Mouse (Mus musculus): ENCODE measurements around the gene Rap1gap.
A peak's percentile ranks its signal among the peaks of the same experiment; 100 is the strongest.

Gene Rap1gap

GRCm38 (mm10) chr4:137744433-137744918 lies 80.0 kb downstream of the Rap1gap start:
- peak; percentile 38 for DNase-seq (ENCODE audit: low read depth, low spot score)

- no peak for DNase-seq (ENCODE audit: low read depth, low spot score)
Measured at GRCm38 (mm10) chr4:137747091-137747490, 82.6 kb downstream of the Rap1gap start.

- no peak for DNase-seq (ENCODE audit: low read depth, low spot score)
Measured at GRCm38 (mm10) chr4:137747590-137747989, 83.1 kb downstream of the Rap1gap start.

- no peak for DNase-seq (ENCODE audit: low read depth, low spot score)
Measured at GRCm38 (mm10) chr4:137748726-137749125, 84.2 kb downstream of the Rap1gap start.

GRCm38 (mm10) chr4:137749680-137750079 lies 85.2 kb downstream of the Rap1gap start:
- DNase-seq (ENCODE audit: low read depth, low spot score) = no peak

DNA sequence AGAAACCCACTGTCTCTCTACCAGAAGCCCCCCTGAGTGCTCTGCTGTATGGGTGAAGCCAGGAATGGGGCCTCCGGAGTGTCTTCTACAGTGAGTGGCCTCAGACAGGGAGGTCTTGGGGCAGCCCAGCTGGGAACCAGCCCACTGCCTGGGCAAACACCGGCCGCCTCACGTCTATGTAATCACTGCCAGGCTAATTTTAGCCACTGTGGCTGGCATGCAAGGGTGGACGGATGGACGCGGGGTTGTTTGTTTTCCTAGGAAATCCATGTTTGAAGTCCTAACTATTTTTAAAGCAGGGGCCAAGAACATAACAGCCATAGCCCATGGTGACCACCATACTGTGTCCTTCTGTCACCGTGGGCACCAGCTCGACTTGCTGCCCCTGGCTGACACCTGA lies 85.6 kb downstream of the Rap1gap start:
- no peak for DNase-seq (ENCODE audit: low read depth, low spot score)

GRCm38 (mm10) chr4:137751310-137751709 lies 86.8 kb downstream of the Rap1gap start:
- no peak for DNase-seq (ENCODE audit: low read depth, low spot score)

GRCm38 (mm10) chr4:137751717-137752116 lies 87.2 kb downstream of the Rap1gap start:
- no peak for DNase-seq (ENCODE audit: low read depth, low spot score)

- DNase-seq (ENCODE audit: low read depth, low spot score) = no peak
Measured at GRCm38 (mm10) chr4:137752471-137752870, 87.9 kb downstream of the Rap1gap start.

DNA sequence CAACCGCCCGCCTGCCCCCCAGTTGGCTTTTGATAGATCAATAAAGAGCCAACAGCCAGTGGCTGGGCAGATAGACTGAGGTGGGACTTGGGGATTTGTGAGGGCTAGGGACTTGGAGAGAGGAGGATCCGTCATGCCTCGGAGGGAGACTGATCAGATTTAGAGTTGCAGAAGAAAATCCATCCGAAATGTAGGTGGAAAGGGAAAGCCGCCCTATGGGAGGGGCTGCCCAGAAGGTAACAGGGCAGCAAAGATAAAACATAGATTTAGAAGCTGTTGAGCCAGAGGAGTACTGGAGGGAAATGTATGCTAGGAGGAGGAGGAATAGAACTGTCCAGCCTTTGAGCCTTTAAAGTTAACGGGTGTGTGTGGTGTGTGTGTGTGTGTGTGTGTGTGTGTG lies 88.7 kb downstream of the Rap1gap start:
- no peak for DNase-seq (ENCODE audit: low read depth, low spot score)

GRCm38 (mm10) chr4:137754446-137754845 lies 89.9 kb downstream of the Rap1gap start:
- no peak for DNase-seq (ENCODE audit: low read depth, low spot score)

- no peak for DNase-seq (ENCODE audit: low read depth, low spot score)
Measured at GRCm38 (mm10) chr4:137762886-137763285, 98.4 kb downstream of the Rap1gap start.

- DNase-seq (ENCODE audit: low read depth, low spot score) = no peak
Measured at GRCm38 (mm10) chr4:137763920-137764495, 99.5 kb downstream of the Rap1gap start.

GRCm38 (mm10) chr4:137764621-137765020 lies 100.1 kb downstream of the Rap1gap start:
- DNase-seq (ENCODE audit: low read depth, low spot score) = no peak

- peak; percentile 50 for DNase-seq (ENCODE audit: low read depth, low spot score)
Measured at GRCm38 (mm10) chr4:137765554-137765971, 101.0 kb downstream of the Rap1gap start.

- DNase-seq (ENCODE audit: low read depth, low spot score) = no peak
Measured at GRCm38 (mm10) chr4:137766365-137766764, 101.8 kb downstream of the Rap1gap start.

DNA sequence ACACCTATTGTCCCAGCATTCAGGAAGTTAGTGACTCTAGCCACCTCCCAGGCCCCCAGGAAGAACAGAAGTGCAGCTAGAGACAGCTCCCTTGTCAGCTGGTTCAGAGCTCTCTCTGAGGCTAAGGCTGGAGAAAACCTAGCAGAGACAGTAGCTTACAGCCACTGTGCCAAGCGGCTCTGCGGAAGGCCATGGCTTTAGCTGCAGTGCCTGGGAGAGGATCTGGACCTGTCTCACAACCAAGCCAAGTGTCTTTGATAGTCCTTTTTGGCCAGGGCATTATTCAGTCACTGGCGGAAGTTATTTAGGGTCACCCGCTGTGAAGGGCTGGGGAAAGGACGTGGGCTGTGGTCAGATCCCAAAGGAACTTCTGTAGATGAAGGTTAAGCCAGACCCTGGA lies 103.9 kb downstream of the Rap1gap start:
- DNase-seq (ENCODE audit: low read depth, low spot score) = no peak

- DNase-seq (ENCODE audit: low read depth, low spot score) = no peak
Measured at GRCm38 (mm10) chr4:137768831-137769230, 104.3 kb downstream of the Rap1gap start.

DNA sequence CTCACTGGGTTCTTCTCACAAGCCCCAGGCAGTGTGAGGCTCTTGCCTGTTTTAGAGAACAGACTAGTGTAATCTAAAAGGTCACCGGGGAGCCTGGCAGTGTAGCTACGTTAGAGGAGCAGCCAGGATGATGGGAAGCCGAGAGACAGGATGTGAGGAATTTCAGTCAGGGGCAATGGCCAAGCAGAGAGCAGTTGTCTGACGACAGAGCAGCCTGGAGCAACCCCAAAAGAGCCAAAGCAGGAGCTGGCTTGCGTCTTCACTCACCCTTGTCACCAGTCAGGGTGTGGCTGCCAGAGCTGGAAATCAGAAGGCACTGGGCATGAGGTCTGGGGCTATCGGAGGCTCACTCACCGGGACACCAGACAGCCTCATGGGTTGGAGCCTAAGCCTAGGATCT lies 105.1 kb downstream of the Rap1gap start:
- no peak for DNase-seq (ENCODE audit: low read depth, low spot score)

- DNase-seq (ENCODE audit: low read depth, low spot score) = peak; percentile 49
Measured at GRCm38 (mm10) chr4:137770901-137771612, 106.5 kb downstream of the Rap1gap start.

DNA sequence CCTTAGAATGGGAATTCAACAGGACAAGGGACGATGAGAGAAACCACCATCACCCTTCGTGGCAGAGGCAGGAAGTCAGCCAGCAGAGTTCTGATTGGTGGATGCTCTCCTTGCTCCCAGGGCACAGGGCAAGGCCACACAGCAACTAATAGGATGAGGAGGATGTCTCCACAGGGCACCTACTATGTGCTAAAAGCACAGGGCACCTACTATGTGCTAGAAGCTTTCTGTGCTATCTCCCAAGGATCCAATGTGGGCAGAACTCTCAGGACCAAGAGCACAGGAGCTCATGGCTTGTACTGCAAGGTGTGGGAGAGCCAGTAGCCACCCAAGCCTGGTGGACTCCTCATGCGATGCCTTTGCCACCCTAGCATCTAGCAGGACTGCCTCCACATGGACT lies 107.2 kb downstream of the Rap1gap start:
- no peak for DNase-seq (ENCODE audit: low read depth, low spot score)

DNA sequence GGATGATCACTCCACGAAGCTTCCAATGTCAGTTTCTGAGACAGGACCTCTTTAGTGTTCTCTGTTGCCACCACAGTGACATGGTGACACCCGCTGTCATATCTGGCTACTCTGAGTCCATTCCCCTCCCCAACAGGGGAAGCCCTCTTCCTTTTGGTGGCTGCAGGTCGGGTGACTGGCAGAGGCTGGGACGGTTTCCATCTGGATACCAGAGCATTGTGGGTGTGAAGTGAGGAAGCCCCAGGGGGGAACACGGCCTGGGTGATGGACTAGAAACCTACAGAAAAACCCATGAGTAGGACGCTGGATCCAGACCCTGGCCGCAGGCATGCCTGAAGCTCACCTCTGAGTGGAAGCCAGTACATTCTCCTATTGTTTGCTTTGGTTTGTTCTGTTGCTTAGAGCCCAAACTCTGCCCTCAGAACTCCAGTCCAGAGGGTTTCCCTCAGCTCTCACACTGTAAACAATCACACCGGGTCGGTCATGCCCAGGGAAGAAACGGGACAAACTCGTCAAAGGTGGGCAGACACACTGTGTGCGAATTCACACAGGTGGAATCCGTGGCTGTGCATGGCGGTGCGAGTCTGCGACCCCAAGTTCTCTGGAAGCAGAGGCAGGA lies 108.0 kb downstream of the Rap1gap start:
- DNase-seq (ENCODE audit: low read depth, low spot score) = no peak

DNA sequence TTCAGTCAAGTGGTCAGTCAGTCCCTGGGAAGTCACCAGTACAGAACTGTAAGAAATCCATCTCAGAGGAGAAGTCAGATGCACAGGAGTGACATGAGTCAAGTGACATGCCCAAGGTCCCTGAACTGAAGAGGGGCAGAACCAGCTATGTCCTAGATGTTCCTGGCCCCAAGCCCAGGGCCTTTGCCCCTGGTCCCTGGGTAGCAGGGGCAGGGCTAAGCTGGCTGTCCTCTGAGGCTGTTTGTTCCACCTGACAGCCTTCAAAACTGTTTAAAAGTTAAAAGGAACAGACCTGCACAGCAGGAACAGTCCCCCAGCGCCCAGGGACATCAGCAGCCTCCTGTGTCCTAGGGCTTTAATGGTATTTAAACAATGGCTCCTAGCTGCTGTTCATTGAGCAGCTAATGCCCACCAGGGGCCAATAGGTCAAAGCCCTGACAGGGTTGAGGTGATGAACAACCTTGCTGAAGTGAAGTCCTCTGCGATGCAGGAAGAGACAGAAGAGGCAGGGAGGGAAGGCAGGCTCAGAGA lies 108.9 kb downstream of the Rap1gap start:
- DNase-seq (ENCODE audit: low read depth, low spot score) = peak; percentile 23

Measured in mesoderm, embryonic 11.5 days (tissue).